Mouse (Mus musculus): ENCODE results near the gene Stk10. TPM values are rescaled to one million over a fixed set of nuclear protein-coding genes. Genes with fewer than 3 reads are reported as not detected.

The Stk10 gene
- polyA plus RNA-seq, 1 experiment = 5.7 TPM

DNA sequence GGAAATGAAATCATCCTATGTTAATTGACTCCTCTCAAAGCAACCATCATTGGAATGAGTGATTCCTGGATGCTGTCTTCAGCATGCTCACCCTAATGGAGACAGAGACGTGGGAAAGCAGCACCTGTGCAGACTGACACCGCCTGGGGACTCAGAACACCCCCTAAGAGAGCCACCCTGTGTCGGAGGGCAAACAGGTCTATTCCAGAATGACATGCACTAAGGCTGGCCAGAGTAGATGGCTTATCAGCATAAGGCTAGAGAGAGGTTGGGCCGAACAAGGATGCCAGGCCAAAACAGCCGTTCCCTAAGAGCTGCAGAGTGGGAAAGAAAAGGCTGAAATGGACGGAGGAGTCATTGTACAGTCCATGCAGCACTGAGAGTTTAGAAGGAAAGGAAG is 93.0 kb downstream of the Stk10 start:
- no peak for DNase-seq (ENCODE audit: low read depth)
- no peak for TF ChIP-seq CTCF (IDR thresholded peaks at IDR 0.05; ENCODE audit: borderline replicate concordance, extremely low read depth, insufficient read depth, insufficient read length)

DNA sequence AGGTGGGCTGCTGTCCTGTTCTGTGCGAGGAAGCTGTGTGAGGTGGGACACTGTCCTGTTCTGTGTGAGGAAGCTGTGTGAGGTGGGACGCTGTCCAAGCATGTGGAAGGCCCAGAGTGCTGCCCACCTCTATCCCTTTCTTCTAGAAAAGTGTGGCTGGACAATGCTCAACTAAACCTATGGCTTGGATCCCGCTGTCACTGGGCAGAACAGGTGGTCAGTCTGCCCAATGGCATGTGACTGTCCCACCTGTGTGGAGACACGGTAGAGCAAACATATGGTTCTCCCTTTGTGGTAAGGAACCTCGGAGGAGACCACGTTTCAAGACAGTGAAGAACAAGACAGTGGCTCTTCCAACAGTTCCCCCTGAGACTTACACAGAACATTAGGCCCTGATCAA is 94.8 kb downstream of the Stk10 start:
- TF ChIP-seq CTCF (IDR thresholded peaks at IDR 0.05; ENCODE audit: borderline replicate concordance, extremely low read depth, insufficient read depth, insufficient read length) (no peak), POLR2A (IDR thresholded peaks at IDR 0.05; ENCODE audit: borderline replicate concordance, extremely low read depth, insufficient read depth, insufficient read length, poor library complexity, severe bottlenecking) (no peak)
- no peak for DNase-seq (ENCODE audit: low read depth)

DNA sequence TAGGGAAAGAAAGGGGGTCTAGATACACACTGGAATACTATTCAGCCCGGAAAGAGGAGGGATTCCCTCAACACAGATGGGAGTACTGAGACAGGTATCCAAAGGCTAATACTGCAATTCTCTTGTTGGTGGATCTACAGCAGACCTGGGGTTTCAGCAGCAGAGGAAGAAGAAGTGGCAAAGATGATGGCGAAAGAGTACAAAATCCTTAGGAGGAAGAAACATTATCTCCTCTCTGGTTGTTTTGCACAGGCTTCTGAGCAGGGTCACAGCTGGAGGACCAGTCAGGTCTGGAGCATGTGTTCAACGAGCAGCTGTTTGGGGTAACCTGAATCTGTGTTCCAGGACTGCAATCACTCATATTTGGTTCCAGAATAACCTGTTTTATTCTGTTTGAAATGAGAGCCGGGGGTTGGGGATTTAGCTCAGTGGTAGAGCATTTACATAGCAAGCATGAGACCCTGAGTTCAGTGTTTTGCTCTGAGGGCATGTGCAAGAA is 96.7 kb downstream of the Stk10 start:
- no peak for DNase-seq (ENCODE audit: low read depth)
- TF ChIP-seq CTCF (IDR thresholded peaks at IDR 0.05; ENCODE audit: borderline replicate concordance, extremely low read depth, insufficient read depth, insufficient read length) (no peak), POLR2A (IDR thresholded peaks at IDR 0.05; ENCODE audit: borderline replicate concordance, extremely low read depth, insufficient read depth, insufficient read length, poor library complexity, severe bottlenecking) (no peak)

DNA sequence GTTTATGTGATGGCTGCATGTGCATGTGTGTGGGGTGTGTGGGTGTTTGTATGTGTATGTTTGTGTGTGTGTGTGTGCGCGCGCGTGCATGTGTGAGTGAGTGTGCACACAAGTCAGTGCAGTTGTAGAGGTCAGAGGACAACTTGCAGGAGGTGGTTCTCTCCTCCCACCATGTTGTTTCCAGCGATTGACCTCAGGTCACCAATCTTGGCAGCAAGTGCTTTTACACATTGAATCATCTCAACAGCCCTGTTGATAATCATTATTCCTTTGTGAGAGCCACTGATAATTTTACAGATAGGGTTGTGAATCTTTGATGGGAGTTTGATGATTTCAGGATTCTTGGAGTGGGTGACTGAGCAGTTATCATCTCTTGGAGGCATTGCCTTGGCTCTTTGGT is 99.6 kb downstream of the Stk10 start:
- TF ChIP-seq POLR2A (IDR thresholded peaks at IDR 0.05; ENCODE audit: borderline replicate concordance, extremely low read depth, insufficient read depth, insufficient read length, poor library complexity, severe bottlenecking) (no peak), CTCF (IDR thresholded peaks at IDR 0.05; ENCODE audit: borderline replicate concordance, extremely low read depth, insufficient read depth, insufficient read length) (no peak)
- DNase-seq (ENCODE audit: low read depth) = no peak

DNA sequence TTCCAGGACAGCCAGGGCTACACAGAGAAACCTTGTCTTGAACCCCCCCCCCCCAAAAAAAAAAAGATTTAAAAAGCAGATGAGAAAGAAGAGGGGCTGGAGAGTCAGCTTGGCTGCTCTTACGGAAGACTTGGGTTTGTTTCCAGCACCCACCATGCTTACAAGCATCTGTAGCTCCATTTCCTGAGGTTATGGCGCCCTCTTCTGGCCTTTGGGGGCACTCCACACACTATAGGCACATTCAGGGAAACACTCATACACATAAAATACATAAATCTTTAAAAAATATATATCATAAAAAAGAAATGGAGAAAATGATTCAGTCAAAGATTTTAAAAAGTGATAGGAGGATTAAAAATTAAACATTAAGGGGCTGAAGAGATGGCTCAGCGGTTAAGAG is 100.4 kb downstream of the Stk10 start:
- DNase-seq (ENCODE audit: low read depth) = no peak
- TF ChIP-seq POLR2A (IDR thresholded peaks at IDR 0.05; ENCODE audit: borderline replicate concordance, extremely low read depth, insufficient read depth, insufficient read length, poor library complexity, severe bottlenecking) (no peak), CTCF (IDR thresholded peaks at IDR 0.05; ENCODE audit: borderline replicate concordance, extremely low read depth, insufficient read depth, insufficient read length) (peak; percentile 18; the same call in 1 of the 2 replicates)

DNA sequence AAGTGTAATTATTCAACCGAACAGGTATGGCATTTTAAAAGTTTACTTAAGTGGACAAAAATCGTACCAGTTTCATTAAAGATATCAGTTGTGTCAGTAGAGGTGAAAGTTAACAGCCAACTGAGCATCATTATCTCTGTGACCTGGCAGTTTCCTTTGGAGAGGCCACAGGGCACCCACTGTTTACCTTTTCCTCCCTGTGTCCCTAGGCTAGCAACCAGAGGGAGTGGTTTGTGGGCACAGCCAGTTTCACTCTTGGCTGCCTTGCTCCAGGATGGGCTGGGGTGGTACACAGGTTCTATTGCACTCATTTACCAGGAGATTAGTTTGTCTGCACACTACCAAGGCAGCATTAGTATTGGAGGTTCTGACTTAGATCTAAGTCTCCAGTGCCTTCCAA is 101.0 kb downstream of the Stk10 start:
- no peak for DNase-seq (ENCODE audit: low read depth)
- no peak for TF ChIP-seq CTCF (IDR thresholded peaks at IDR 0.05; ENCODE audit: borderline replicate concordance, extremely low read depth, insufficient read depth, insufficient read length)
- TF ChIP-seq POLR2A (IDR thresholded peaks at IDR 0.05; ENCODE audit: borderline replicate concordance, extremely low read depth, insufficient read depth, insufficient read length, poor library complexity, severe bottlenecking) = no peak

DNA sequence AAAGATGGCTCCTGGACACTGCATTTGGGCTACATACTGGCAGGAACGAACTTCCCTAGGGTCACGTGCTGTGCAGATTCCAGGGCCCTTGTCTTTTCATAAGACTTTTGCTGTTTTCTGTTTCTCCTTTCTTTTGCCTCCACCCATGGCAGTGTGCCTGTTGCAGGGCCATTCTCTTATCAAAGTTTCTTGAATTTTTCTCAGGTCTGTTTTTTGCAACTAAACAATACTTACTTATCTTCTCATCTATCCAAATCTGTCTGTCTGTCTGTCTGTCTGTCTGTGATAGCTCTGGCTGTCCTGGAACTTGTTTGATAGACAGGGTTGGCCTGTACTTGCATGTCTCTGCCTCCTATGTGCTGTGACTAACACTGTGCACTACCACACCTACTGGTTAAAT is 101.7 kb downstream of the Stk10 start:
- DNase-seq (ENCODE audit: low read depth) = no peak
- no peak for TF ChIP-seq CTCF (IDR thresholded peaks at IDR 0.05; ENCODE audit: borderline replicate concordance, extremely low read depth, insufficient read depth, insufficient read length)
- no peak for TF ChIP-seq POLR2A (IDR thresholded peaks at IDR 0.05; ENCODE audit: borderline replicate concordance, extremely low read depth, insufficient read depth, insufficient read length, poor library complexity, severe bottlenecking)

DNA sequence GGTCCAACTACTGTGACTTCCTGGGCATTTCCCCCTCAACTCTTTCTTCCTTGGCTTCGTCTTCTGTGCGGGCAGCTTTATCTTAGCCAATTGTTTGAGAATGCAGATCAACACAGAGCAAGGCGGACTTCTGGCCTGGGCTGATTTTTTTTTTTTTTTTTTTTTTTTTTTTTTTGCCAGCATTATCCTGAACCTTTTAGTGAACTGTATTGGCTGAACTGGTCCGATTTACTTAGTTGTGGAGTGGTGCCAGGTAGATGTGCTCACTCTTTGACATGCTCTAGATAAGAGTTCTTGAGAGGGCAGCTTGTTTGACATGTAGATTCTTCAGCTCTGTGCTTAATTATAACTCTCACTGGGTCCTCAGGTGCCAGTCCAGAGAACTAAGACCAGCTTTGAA is 103.2 kb downstream of the Stk10 start:
- no peak for TF ChIP-seq CTCF (IDR thresholded peaks at IDR 0.05; ENCODE audit: borderline replicate concordance, extremely low read depth, insufficient read depth, insufficient read length)
- TF ChIP-seq POLR2A (IDR thresholded peaks at IDR 0.05; ENCODE audit: borderline replicate concordance, extremely low read depth, insufficient read depth, insufficient read length, poor library complexity, severe bottlenecking) = no peak
- DNase-seq (ENCODE audit: low read depth) = no peak

DNA sequence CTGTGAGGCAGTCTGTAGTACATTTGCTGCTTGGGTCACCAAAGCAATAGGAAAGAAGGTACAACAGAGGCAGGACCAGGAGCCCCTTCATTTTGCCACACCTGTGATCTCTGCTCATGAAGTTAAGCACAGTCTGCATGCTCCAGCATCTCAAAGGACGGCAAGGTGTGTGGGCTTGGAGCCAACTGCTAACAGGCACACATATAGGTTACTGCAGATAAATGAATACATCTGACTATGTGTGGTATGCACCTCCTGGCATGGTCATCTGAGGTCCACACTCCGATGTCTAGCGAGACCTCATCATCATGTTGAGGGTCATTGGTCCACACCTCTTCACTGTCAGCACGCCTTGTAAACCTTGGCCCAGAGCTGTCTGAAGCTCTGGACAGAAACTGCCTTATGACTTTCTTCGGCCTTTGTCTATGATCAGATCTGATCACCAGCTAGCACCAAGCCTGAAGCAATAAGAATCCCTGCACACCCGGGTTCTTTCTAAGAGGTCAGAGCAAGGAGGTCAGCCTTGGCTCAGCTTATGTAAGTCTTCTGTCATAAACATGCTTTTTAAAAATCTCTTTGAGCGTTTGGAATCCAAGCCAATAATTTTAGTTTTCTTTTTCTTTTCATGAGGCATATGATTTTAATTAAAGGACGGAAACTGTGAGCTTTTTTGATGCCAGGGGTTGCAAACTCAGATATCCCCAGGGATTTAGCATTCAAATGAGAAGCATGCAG is 105.6 kb downstream of the Stk10 start:
- no peak for DNase-seq (ENCODE audit: low read depth)
- TF ChIP-seq CTCF (IDR thresholded peaks at IDR 0.05; ENCODE audit: borderline replicate concordance, extremely low read depth, insufficient read depth, insufficient read length) (no peak), POLR2A (IDR thresholded peaks at IDR 0.05; ENCODE audit: borderline replicate concordance, extremely low read depth, insufficient read depth, insufficient read length, poor library complexity, severe bottlenecking) (no peak)

DNA sequence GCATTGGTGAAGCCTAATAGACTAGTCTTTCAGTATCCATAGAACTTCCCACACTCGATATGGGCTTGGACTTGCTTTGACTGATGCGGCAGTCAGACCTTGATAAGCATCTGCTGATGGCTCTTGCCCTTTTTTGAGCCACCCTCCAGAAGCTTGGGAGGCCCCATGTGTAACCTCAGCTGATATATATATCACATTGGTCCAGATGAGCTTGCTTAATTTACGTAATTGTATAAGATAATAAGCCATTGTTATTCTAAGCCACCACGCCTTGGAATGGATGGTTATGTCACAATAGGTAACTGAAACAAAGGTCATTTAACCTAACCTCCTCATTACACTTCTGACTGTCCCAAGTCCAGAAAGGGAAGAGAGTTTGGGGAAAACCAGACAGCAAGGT is 107.5 kb downstream of the Stk10 start:
- TF ChIP-seq CTCF (IDR thresholded peaks at IDR 0.05; ENCODE audit: borderline replicate concordance, extremely low read depth, insufficient read depth, insufficient read length) (no peak), POLR2A (IDR thresholded peaks at IDR 0.05; ENCODE audit: borderline replicate concordance, extremely low read depth, insufficient read depth, insufficient read length, poor library complexity, severe bottlenecking) (no peak)
- no peak for DNase-seq (ENCODE audit: low read depth)

DNA sequence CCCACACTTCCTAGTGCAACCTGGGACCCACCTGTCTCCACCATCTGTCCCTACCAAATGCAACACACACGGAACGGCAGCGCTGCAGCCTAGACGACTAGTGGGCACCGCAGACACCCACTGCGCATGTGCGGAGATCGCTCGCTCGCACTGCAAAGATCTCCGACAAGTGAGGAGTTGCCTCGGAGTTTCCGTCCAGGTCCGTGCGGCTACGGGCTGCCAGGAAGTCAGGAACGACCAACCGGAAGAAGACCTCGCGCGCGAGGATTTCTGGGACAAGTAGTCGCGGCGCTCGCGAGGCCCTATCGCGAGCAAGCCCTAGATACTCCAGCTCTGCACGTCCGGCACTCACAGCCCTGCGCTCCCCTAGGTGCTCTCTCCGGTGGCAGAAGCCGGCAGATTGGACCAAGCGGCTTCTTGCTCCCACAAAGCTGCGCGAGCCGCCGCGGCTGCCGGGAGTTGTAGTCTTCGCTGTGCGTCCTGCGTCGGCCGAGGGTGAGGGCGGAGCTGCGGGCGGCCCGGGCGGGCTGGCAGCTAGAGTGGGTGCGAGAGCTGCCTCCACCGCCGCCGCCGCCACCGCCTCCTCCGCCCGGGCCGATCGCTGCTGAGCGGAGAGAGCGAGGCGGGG is 109.3 kb downstream of the Stk10 start, which contains the start of gene Fbxw11:
Fbxw11 (plus strand) TSS at position 476 of the 628 bp plus-strand sequence.
- DNase-seq (ENCODE audit: low read depth) = peak; percentile 99
- TF ChIP-seq CTCF (IDR thresholded peaks at IDR 0.05; ENCODE audit: borderline replicate concordance, extremely low read depth, insufficient read depth, insufficient read length) (no peak), POLR2A (IDR thresholded peaks at IDR 0.05; ENCODE audit: borderline replicate concordance, extremely low read depth, insufficient read depth, insufficient read length, poor library complexity, severe bottlenecking) (peak; percentile 79)

Measured in brain, embryonic 14.5 days (tissue).